Mouse (Mus musculus) gonadal fat pad, adult 2 months (tissue): Measurements from ENCODE around the gene Mapk1ip1. TPM values are rescaled to one million over a fixed set of nuclear protein-coding genes. Genes with fewer than 3 reads are reported as not detected.

Source experiments
- DNase-seq: peaks from one replicate; pipeline ENCODE4 v3.0.0-alpha.2; 2012; ENCODE audit warnings: low read depth
- polyA plus RNA-seq: library from polyadenylated mRNA; depleted of rRNA; stranded (reverse); fragments of >200 nt; gene quantifications from 2 replicates; pipeline ENCODE4 v1.2.3, GENCODE M21; 2012; rRNA removed

The Mapk1ip1 gene
- polyA plus RNA-seq, result 45.2 and 55.7 TPM in 2 replicates

GRCm38 (mm10) chr7:138845544-138846391, at the start of gene Mapk1ip1, which contains the start of gene Ppp2r2d:
TSS of gene Mapk1ip1 (minus strand) at chr7:138846273.
TSS of gene Ppp2r2d (plus strand) at chr7:138846079.
- peak; percentile 42 for DNase-seq

- DNase-seq, result no peak
These were observed 39.6 kb upstream of the Mapk1ip1 start for GRCm38 (mm10) chr7:138885365-138886289.

GRCm38 (mm10) chr7:138883724-138884123, 37.7 kb upstream of the Mapk1ip1 start:
- no peak for DNase-seq

- no peak for DNase-seq
These were observed 29.0 kb upstream of the Mapk1ip1 start for GRCm38 (mm10) chr7:138875031-138875430.

- no peak for DNase-seq
These were observed 26.9 kb upstream of the Mapk1ip1 start for GRCm38 (mm10) chr7:138872956-138873355.

- DNase-seq, result no peak
These were observed 22.2 kb upstream of the Mapk1ip1 start for GRCm38 (mm10) chr7:138868316-138868715.

- no peak for DNase-seq
These were observed 21.2 kb upstream of the Mapk1ip1 start for GRCm38 (mm10) chr7:138867286-138867685.

GRCm38 (mm10) chr7:138864776-138865175, 18.7 kb upstream of the Mapk1ip1 start:
- no peak for DNase-seq

GRCm38 (mm10) chr7:138863950-138864572, 18.0 kb upstream of the Mapk1ip1 start:
- no peak for DNase-seq

- DNase-seq, result no peak
These were observed 10.6 kb upstream of the Mapk1ip1 start for GRCm38 (mm10) chr7:138856670-138857069.

- no peak for DNase-seq
These were observed 8.1 kb upstream of the Mapk1ip1 start for GRCm38 (mm10) chr7:138854201-138854600.

GRCm38 (mm10) chr7:138853417-138854031, 7.5 kb upstream of the Mapk1ip1 start:
- DNase-seq, result no peak

- no peak for DNase-seq
These were observed 4.0 kb upstream of the Mapk1ip1 start for GRCm38 (mm10) chr7:138850083-138850482.

- DNase-seq, result no peak
These were observed 2.2 kb upstream of the Mapk1ip1 start for GRCm38 (mm10) chr7:138848028-138848920.

- DNase-seq, result no peak
These were observed 1.4 kb upstream of the Mapk1ip1 start for GRCm38 (mm10) chr7:138847316-138848027.

- DNase-seq, result no peak
These were observed 474 bp upstream of the Mapk1ip1 start for GRCm38 (mm10) chr7:138846502-138846991.

GRCm38 (mm10) chr7:138845111-138845510, 962 bp downstream of the Mapk1ip1 start:
- no peak for DNase-seq

- no peak for DNase-seq
These were observed 2.7 kb downstream of the Mapk1ip1 start for GRCm38 (mm10) chr7:138843421-138843820.

GRCm38 (mm10) chr7:138841436-138842151, 4.5 kb downstream of the Mapk1ip1 start:
- no peak for DNase-seq
